Mouse (Mus musculus) gastrocnemius, postnatal 4 days (tissue): ENCODE data around the gene Cuedc1. TPM values are rescaled to one million over a fixed set of nuclear protein-coding genes. Genes with fewer than 3 reads are reported as not detected.
A peak's percentile ranks its signal among the peaks of the same experiment; 100 is the strongest.

Experiments
- DNase-seq, 2 experiments: peaks; one replicate each; pipeline ENCODE4 v3.0.0; 2021 to 2022; ENCODE audit warnings: low spot score in 2 of 2, mixed read lengths in 2 of 2
- total RNA-seq, 2 experiments: library from RNA; stranded (reverse); gene quantifications; 2 replicates each; pipeline ENCODE4 v1.2.3; 2021

Cuedc1 gene
- total RNA-seq, 2 experiments from 2014 or later = 47.4 to 53.8 TPM

DNA sequence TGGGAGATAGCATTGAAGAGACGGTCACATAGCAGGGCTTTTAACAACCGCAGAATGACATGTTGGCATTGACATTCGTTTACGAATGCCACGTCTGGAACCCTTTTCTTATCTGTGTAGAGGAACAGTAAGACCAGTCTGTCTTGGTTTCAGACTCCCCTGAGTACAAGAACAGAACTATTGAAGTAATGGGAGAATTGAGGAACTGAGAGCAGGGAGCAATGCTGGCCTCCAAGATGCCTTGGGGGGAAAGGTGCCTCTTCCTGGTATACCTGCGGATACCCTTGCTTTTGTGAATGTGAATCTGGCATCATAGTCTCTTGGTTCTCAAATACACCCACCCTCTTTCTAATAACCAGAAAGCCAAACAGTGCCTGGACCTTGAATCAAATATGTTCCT lies 18.7 kb downstream of the Cuedc1 start:
- no peak for DNase-seq

DNA sequence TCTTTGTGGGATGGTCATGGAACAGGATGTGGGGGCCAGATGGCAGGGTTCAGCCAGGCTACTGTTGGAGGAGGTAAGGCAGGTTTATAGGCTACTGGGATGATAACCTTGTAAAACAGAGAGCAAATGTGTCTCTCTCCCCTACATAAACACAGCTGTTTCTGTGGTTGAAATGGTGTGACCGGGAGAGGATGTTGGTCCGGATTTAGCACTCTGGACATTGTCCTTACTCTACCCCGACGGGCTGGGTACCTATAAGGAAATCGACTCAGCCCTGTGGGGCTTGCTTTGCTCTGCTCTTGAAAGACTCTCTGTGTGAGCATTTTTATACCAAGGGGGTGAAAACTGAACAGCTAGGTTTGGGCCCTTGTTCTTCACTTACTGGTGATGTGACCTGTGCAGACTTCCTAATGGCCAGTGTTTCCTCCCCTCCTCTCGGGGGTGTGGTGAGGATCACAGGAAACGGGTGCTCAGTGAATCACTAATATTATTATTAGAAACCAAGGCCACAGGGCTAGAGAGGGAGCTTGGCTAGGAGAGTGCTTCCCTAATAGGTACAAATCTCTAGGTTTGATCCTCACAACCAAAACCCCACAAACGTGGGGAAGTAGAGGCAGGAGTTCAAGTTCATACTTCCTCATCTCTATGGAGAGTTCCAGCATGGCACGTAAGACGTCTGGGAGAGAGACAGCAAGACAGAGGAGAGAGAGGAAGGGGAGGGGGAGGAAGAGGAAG lies 19.7 kb downstream of the Cuedc1 start:
- DNase-seq = no peak

GRCm38 (mm10) chr11:88118091-88118440 lies 20.2 kb downstream of the Cuedc1 start:
- DNase-seq = no peak

DNA sequence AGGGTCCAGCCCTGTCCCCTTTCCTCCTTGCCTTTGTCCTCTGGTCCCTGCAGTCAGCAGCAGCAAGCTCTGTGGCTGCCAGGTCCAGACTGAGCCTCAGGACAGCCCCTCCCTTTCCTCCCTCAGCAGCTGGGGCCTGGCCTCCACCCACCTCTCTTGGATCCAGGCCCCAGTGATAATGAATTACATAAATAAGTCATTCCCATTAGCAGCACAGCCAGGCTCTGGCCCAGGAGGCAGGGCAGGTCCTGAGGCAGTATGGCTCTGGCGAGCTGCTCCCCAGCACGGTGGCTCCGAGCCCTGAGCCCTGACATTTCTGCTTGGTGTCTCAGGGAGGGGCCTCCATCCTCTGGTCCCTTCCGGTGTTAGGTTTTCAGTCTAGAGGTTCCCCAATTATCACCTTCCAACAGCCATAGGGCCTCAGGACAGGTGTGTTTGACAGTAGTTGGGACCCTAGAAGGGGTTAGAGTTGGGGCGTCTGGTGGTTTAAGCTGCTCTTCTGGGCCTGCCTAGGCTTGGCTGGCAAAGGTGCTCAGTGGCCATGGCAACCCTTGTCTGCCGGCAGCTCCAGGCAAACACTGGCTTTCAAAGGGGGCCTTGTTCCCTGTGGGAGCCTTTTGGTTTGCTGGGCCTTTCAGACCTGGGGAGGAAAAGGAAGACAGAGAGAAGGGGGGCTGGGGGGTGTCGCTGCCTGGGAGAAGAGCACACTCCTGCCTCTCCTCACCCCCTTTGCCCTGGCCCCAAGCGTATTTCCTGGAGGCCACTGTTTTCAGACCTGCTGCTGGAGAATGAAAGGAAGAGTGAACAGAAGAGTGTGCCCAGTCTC lies 21.2 kb downstream of the Cuedc1 start:
- peak; percentile 48 to 73 for DNase-seq

DNA sequence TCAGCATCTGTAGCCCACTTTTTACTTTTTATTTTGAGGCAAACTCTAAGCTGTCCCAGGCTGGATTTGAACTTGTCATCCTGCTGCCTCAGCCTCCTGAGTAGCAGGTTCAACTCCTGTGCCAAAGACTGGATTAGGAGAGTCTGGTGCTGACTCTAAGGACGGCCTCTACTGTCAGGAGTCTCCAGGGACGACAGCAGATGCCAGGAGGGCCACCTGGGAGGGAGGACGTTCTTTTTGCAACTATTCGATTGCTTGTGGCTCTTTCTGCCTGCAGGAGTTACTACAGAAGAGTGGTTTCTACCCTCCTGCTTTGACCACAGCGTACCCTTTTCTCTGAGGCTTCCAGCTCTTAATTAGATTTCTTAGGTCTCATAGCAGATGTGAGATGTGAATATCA lies 24.7 kb downstream of the Cuedc1 start:
- no peak for DNase-seq

DNA sequence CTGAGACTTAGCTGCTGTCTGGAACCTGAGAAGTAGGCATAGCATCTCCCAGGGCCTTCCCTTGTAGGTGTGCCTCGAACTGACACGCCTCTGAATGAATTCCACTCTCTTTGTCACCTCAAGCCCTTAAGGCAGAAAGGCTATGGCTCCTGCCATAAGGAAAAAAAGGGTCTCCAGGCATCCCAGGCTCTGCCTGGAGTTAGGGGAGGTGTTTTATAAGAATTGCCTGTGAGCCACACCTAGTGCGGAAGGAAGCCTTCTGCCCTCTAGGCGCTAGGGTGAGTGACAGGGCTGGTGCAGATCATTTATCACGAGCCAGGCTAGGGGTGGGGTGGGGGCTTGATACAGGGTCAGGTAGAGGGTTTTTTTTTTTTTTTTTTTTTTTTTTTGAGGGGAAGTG lies 25.2 kb downstream of the Cuedc1 start:
- no peak for DNase-seq

GRCm38 (mm10) chr11:88123731-88124130 lies 25.9 kb downstream of the Cuedc1 start:
- DNase-seq = no peak

GRCm38 (mm10) chr11:88125483-88125882 lies 27.6 kb downstream of the Cuedc1 start:
- no peak for DNase-seq

DNA sequence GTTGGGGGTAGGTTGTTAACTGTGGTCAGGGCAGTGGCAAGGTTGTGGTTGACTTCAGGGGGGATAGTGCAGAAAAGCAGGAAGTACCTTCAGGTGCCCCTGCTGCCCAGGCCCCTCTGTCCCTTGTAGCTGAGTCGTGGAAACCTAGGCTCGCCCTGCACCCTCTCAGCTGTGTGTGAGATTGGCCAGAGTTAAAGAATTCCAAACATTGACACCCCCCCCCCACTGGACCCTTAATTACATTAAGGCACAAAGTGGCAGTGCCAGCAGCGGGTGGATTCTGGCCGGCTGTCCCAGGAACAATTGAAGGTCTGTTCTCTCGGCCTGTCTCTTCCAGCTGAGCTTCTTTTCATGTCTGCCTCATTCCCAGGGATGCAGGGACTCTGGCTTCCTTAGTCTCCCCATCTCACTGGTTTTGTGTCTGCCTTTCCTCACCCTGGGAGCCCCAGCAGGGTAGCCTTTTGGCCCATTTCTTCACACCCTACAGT lies 28.5 kb downstream of the Cuedc1 start:
- no peak for DNase-seq

DNA sequence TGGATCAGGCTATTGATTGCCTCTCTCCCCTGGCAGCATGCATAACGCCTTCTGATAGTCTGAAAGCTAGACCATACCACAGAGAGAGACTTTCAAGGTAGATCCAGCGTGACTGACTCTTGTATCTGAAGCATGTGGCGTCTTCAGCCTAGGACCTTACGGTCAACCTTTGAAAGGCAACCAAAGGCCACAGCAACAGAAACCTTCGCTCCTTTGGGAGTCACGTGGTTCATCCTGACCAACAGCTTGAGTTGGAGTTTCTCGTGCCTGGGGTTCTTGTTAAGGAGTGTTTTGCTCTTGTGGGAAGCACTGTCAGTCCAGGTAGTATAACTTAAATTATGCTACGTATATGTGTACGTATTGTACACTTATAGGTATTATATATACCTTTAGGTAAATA lies 30.6 kb downstream of the Cuedc1 start:
- DNase-seq = no peak

GRCm38 (mm10) chr11:88129281-88129680 lies 31.4 kb downstream of the Cuedc1 start:
- no peak for DNase-seq

DNA sequence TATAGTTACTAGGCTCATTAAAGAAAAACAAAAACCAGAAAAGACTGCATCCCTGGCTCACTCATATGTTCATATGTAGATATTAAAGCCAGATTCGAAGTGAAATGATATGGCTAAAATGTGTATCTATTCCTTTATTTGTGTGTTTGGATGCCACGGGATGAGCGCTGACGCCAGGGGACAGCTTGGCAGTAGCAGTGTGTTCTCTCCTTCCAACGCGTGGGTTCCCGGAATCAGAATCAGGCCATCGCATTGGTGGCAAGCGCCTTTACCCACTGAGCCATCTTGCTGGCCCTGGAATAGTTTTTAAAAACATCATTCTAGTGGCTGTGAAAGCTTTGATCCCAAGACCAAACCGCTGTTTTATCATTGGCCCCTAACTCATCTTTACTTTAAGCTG lies 32.1 kb downstream of the Cuedc1 start:
- no peak for DNase-seq

DNA sequence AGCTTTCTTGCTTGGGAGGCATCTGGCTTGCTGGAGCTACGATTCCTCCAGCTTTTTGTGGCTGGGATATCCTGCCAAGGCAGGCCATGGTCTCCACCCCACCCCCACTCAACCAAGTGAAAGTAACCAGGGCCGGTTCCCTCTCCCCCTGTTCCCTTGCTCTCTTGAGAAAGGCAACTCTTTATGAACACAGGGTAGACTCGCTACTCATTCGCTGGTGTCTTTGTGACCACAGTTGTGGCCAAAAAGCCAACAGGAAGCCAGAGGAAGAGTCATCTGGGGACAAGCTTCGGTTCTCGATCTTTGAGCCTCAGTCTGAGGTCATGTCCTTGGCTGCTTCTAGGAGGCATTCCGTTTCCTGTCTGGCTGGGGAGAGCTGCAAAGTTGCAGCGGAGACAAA lies 34.0 kb downstream of the Cuedc1 start:
- peak in 1 of 2 experiments; percentile 72 for DNase-seq

DNA sequence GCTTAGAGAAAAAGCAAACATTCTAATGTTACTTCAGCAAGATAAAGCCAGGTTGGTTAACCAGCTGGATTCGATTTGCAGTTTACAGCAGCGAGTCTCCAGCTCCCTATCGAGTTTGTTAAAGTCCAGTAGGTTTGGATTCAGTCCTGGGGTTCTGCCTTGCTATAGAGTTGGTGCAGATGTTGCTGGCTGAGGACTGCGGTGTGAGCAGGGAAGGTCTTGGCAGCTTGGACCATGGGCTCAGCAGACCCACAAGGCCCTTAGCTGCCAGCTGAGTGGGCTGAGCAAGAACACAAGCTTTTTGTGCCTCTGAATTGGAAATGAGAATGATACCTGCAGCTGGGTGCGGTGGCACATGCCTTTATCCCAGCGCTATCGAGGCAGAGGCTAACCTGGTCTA lies 37.4 kb downstream of the Cuedc1 start:
- DNase-seq = no peak

DNA sequence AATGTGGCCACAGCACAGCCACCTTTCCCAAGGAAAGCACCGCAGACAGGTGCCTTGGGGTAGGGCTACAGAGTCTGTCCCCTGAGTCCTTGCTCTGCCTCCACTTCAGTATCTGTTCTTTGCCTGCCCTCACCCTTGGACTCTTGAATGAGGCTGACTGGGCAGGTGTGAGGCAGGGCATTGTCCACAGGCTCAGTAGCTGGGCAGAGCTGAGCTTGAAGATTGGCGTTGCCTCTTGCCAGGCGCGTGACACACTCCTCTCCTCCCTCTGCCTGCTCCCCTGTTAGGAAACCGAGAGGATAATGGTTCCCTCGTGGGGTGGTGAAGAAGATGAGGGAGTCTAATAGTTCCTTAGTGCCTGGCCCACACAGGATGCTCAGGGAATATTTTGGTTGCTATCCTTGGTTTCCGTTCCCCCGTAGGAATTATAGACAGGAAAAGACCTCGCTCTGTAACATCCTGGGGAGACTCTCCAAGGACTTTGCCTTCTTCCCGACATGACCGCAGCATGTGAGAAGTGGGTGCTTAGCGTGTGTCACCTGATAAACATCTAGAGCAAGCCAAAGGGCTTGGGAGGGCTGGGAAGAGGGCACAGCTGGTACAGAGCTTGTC lies 40.1 kb downstream of the Cuedc1 start:
- DNase-seq = no peak

- DNase-seq = no peak
Measured at GRCm38 (mm10) chr11:88139256-88139861, 41.5 kb downstream of the Cuedc1 start.

GRCm38 (mm10) chr11:88140066-88141060 lies 42.5 kb downstream of the Cuedc1 start:
- no peak for DNase-seq

DNA sequence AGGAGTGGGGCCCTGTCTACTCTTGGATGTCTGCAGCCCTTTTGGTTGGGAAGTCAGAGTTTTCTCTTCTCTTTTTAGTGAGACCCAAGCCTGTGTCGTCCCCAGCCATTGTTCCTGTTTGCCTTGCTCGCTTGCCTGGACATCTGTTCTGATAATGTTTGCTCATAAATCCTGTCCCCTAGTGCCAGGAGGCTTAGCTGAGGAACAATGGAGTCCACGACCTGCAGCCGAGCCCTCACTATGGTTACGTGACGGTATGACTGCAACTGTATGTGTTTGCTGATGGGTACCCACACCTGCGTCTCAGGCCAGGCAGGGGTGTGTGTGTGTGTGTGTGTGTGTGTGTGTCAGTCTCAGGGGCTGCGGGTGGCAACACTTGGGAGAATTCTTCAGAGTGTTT lies 44.5 kb downstream of the Cuedc1 start:
- no peak for DNase-seq

GRCm38 (mm10) chr11:88144100-88144499 lies 46.2 kb downstream of the Cuedc1 start:
- no peak for DNase-seq

GRCm38 (mm10) chr11:88145214-88146006 lies 47.6 kb downstream of the Cuedc1 start:
- no peak for DNase-seq
